Mouse (Mus musculus) c-Kit-positive CD71-positive TER-119-positive erythroid progenitor cells, embryonic 14.5 days (primary cell): ENCODE measurements at regions not wholly inside any gene's neighbourhood (a gene's known extent, or its start where the extent isn't known, plus 50 kb on each side); places are given as distances from the start of the nearest gene placed in this dataset.
"Not testable (repeated sequence)": the region's sequence is repeated elsewhere in the genome, so short reads cannot be mapped to it uniquely, and the experiment has no call there.

Experiments
- DNase-seq: peaks from one replicate; pipeline ENCODE4 v3.0.0-alpha.2; 2013; ENCODE audit warnings: low spot score

GRCm38 (mm10) chr12:51294971-51295477 lies 52.8 kb upstream of the G2e3 start:
- DNase-seq, result no peak

DNA sequence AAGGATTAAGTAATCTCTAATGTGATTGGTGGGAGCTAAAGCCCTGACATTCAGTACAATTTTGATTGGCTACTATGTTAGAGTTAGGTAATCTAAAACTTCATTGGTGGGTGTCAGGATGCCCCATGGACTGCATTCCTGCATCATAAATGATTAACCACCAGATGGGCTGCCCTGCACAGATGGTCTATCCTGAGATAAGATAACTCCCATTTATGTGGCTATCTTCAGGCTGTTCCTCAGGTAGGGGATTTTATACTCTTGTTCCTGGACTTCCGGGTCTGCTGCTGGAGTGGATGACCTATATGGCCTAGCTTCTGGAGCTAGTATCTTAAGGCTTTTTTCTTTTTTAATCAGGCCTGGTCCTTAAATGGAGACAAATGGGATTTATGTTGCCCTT lies 69.5 kb upstream of the G2e3 start:
- DNase-seq, result no peak

- peak; percentile 4 for DNase-seq
Observed at GRCm38 (mm10) chr12:51275818-51276538, 71.9 kb upstream of the G2e3 start.

DNA sequence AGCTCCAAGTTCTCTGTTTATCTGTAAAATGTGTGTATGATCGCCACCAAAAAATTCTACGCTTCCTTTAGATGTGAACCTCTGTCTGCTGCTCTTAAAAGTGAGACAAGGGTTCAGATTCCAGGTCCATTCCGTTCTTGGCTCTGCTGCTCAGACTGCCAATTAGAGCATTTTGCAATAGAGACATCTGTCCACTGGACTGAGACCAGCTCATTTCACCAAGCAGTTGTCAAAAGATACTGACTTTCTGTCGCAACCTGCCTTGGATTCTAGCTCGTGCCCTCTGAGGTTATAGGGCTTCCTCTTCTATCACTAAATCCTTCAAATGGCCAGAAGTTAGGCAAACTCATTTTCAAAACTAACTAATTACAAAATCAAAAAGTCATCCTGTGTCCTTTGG lies 74.4 kb upstream of the G2e3 start:
- no peak for DNase-seq

DNA sequence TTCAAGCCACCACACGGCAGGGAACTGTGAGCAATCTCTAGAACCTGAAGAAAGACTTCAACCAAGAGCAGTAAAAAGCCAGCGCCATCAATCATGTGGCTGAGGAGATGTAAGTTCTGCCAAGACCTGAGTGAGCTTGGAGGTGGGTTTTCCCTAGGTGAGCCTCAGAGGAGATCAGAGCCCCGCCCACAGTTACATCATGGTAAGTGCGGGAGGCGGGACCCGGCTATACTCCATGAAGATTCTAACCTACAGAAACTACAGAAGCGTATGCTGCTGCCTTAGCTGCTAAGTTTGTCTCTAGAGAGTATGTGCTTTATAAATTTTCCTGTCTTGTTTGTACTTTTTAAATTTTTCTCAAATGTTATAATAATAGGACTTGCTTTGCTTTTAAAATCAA lies 105.0 kb upstream of the G2e3 start:
- DNase-seq, result no peak

DNA sequence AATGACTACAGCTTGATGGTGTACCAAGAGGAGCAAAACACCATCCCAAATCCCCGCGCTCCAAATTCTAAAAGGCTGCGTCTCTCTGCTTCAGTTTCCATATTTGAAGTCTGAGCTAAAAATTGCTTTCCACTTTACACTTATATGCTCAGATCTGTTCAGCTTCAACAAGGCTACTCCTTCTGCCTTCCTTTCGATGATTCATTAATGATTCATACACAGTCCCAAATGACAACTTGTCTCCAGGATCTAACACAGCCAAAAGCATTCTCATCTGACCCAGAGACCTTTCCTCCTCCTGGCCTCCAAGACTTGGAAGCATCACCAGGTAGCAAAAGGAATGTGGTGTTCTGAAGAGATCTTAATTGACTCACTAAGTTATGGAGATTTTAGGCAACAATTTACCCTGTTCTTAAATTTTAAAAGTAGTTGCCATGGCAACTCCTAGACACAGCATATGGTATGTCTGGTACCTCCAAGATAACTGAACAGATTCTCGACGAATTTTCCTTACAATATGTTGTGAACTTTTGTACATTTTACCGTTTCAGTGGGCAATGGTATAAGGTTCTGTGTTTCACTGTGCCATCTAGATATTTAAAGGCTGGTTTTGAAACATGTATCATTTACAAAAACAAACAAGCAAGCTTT lies 106.6 kb upstream of the G2e3 start:
- DNase-seq, result no peak

DNA sequence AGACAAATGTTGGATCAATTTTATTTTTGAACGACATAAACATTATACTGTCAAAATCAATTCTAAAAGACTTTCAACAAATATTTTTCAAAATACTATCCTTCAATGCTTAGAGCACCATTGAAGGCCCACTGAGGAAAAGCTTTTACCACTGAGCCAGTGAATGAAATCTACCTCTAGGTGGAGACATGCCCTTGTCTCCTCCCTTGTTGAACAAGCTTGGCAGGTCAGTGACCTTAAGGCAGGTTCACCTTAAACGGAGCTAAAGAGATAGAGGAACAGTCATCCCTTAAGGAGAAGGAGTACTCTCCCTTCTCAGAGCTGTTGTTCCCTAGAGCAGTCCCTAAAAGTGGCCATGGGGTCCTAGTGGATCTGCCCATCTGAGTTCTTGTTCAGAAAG lies 136.2 kb upstream of the G2e3 start:
- no peak for DNase-seq

DNA sequence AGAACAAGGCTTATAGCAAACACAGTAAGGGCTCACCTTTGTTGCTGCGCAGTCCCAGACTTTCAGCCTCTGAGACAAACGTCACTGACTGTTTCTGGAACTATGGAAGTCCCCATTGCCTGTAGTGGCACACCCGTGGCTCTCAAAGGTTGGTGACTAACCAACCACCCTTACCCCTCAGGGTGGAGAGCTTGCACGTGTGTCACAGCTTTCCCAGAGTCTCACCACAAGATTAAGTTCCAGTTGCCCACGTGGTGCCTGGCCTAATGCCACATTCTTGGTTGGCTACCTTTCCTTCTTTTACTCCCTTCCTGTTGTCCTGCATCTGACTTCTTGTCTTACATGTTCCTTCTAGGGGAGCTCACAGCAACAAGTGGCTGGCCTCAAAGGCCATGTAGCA lies 151.6 kb upstream of the G2e3 start:
- DNase-seq, result no peak

- DNase-seq, result no peak
Observed at GRCm38 (mm10) chr12:51195136-51195535, 152.7 kb upstream of the G2e3 start.

DNA sequence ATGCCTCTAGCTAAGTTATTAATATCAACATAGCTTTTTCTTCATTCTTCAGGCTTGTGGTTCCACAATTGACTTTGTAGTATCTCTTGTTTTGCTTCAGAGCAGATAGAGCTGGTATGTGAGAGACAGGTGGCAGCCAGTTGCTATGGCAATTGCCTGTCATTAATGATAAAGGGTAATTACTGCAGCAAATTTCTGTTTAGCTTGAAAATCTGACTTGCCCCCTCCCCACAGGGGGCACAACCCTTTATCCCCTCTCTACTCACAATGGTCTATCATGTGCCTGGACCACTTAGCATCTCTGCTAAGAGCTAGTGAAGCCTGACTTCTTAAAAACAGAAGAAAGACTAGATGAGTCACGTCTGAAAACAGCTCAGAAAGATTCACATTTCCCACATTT lies 157.1 kb upstream of the G2e3 start:
- no peak for DNase-seq

GRCm38 (mm10) chr12:51190186-51190585 lies 157.7 kb upstream of the G2e3 start:
- DNase-seq, result no peak

GRCm38 (mm10) chr12:51188229-51188628 lies 159.6 kb upstream of the G2e3 start:
- no peak for DNase-seq

GRCm38 (mm10) chr12:51187726-51188125 lies 160.1 kb upstream of the G2e3 start:
- DNase-seq, result no peak

- no peak for DNase-seq
Observed at GRCm38 (mm10) chr12:51185751-51186150, 162.1 kb upstream of the G2e3 start.

DNA sequence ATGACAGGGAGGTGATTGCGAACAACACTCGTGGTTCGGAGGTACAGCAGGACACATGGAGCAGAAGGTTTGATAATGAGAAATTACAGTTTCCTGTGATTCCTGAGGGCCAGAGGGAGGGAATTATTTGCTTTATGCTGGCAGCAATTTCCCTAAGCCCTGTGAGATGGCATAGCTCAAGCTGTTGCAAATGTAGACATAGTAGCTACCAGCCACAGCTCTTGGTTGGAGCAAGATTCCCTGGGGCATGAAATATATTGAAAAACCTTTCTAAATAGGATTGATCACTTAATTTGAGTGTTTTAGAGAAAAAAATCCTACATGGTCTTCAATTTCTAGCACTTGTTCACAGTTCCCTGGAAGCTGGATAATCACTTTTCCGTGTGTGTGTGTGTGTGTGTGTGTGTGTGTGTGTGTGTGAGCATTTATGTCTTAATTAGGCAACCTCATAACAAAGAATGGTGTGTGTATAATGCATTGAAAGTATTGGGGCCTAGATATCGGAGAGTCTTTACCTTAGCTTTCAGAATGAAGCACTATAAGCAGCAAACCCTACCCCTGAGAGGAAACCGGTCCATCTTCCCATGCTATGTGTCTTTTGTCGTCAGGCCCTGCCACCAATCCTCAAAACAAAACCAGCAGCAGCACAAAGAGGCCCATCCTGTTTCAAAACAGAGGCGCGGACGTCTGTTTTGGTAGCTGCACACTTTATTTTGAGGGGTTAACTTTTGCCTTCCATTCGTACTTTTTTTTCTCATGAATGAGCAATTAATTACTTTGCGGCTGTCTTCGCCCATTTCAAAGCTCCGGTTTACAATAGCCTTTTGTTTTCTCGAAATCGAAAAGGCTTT lies 172.7 kb upstream of the G2e3 start:
- no peak for DNase-seq

DNA sequence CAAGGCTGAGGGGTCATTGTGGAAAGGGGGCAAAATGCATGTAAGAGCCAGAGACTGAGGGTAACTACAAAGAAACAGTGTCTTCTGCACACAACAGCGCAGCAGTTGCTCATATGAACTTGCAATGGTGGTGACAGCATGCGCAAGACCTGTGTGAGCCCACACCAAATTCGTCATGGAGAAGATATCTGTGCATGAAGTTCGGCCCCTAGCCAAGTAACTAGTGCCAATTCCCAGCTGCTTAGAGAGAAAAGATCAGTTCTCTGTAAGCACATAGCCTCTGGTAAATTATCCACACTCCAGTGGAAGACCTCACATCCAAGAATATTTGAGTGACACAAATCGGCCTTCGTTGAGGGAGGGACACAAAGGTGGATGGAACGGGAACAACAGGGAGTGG lies 182.7 kb upstream of the G2e3 start:
- no peak for DNase-seq

DNA sequence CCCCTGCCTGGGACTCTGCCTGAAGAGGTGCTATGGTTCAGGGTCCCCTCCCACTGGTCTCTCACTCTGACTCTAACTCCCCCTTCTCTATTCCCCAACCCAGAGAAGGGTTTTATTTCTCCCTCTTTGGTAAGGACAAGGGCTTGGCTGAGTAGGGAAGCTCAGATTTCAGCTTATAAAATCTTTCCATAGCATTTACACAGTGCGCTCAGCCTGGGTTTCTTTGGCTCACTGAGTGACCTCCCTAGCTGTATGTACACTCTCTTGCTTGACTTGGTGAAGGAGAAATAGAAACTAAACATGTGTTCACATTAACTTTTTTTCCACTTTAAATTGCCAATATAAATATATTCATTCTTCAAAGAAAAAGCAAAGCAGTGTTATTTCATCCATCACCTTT lies 186.9 kb upstream of the G2e3 start:
- DNase-seq, result no peak

DNA sequence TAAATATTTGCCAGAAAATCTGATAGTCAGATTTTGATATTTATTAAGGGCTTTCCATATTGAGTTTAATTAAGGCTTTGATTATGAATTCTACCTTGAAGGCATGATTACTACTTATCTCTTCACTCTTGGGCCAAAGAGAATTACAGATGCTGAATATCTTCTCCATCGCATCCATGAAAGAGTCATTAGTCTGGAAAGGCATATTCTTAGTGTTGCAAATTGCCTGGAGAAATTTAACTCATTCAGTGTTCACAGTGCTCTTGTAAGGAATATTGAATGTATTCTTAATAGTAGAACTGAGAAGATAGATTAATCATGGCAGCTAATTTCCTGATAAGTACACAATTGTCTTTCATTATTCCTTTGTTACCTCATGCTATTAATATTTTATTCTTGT lies 187.7 kb upstream of the G2e3 start:
- DNase-seq, result no peak

DNA sequence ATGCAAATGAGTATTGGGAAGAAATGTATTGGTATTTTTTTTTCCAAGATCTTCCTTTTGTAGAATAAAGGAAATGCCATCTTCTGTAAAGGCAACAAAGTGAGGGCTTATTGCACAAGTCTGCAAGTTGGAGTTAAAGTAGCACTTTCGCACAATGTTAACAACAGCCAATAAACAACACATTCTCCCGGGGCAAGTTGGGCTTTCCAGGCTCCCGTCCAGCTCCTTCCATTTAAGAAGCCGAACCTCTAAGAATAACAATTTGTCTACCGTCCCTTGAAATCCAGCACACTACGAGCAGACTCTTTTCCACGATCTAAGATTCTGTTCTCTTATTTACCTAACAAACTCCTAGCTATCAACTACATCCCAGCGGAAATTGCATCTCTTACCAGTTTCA lies 199.9 kb upstream of the G2e3 start:
- no peak for DNase-seq

DNA sequence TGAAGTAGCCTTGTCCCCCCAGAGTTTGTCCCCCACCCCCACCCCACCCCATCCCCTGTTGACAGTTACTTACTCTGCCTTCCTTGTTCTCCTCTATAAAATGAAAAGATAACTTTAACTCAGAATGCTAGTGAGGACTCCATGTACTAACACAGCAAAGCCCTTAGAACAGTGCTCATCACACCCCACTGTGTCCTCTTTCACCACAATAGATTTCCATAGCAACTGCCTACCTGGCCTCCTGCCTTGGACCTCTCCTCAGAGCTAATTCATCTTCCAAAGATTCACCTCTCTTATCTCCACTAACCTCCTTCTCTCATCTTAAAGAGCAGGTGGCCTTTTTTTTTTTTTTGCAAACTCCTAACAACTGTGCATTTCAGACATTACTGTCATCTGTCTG lies 204.0 kb upstream of the G2e3 start:
- DNase-seq, result no peak

DNA sequence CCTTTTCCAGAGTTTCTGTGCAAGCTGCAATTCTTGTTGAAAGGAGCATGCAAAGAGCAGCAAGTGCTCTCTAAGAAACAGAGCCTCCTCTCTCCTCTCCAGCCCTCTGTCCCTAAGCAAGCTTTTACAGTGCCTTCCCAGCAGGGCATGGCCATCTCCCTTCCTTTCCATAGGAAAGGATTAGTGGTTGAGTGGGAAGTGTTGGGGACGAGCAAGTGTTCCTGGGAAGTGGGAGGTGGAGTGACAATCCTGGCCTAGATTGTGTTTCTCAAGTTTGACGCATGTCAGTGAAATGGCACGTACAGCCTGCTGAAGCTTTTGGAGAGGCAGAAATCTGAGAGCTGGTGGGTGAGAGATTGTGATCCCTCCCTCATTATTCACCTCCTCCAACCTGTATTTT lies 204.7 kb upstream of the G2e3 start:
- no peak for DNase-seq

DNA sequence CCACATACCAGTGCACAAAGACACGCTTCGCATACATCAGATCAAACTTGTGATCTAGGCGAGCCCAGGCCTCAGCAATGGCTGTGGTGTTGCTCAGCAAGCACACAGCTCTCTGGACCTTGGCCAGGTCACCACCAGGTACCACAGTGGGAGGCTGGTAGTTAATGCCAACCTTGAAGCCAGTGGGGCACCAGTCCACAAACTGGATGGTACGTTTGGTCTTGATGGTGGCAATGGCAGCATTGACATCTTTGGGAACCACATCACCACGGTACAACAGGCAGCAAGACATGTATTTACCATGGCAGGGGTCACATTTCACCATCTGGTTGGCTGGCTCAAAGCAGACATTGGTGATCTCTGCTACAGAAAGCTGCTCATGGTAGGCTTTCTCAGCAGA lies 214.2 kb upstream of the G2e3 start:
- not testable (repeated sequence) for DNase-seq

DNA sequence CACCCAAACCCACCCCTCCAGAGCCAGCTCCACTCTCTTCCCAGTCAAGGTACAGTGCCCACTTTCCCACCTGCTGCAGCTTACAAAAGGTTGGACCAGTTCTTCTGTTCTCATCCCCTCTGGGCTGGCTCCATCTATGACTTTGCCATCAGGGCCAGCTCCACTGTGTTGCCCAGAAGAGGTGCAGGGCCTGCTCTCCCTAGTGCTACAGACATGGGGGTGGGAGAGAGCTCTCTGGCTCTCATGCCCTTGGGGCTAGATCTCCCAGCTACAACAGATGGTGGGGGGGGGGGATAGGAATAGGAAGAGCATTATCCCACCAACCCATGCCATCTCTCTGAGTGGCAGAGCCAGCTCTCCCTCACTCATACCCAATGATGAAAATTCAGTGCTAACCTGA lies 219.6 kb upstream of the G2e3 start:
- no peak for DNase-seq
